In genomic region chr16:12303420-12303819, GRCm38 (mm10) we compare ENCODE assay signal across 14 mouse cellular contexts.
"Had no signal": no experiment of that assay in that cellular context is flagged by ENCODE, and none has a peak within 500 bp of the region (broad histone marks: within the 10 kb centered on the region; RNA-seq: fewer than 3 reads in every experiment).

No protein-coding gene starts in this region.

- H3K27me3 ChIP-seq: liver, embryonic 15.5 days; midbrain, embryonic 13.5 days; midbrain, embryonic 15.5 days; neural tube, embryonic 12.5 days had no signal

- H3K4me3 ChIP-seq: liver, embryonic 15.5 days; midbrain, embryonic 13.5 days; midbrain, embryonic 15.5 days; neural tube, embryonic 12.5 days had no signal

- DNase-seq: lung, adult 18-20 months; lung, embryonic 14.5 days; lung, postnatal 10 days; lung, postnatal 4 days; right cerebral cortex, postnatal 14 days; spleen, adult 18-20 months; thymus, adult 2 months; thymus, postnatal 25 days; thymus, postnatal 4 days had no signal

- ATAC-seq: midbrain, embryonic 13.5 days; midbrain, embryonic 15.5 days had no signal

- H3K9me3 ChIP-seq: liver, embryonic 15.5 days; midbrain, embryonic 13.5 days; midbrain, embryonic 15.5 days; neural tube, embryonic 12.5 days had no signal

- H3K27ac ChIP-seq: liver, embryonic 15.5 days; midbrain, embryonic 13.5 days; midbrain, embryonic 15.5 days; neural tube, embryonic 12.5 days had no signal

- H3K9ac ChIP-seq: liver, embryonic 15.5 days; lung, embryonic 14.5 days; midbrain, embryonic 13.5 days; midbrain, embryonic 15.5 days; neural tube, embryonic 12.5 days had no signal

- H3K4me2 ChIP-seq: liver, embryonic 15.5 days; lung, embryonic 14.5 days; midbrain, embryonic 11.5 days; midbrain, embryonic 13.5 days; midbrain, embryonic 15.5 days; neural tube, embryonic 12.5 days had no signal

- H3K36me3 ChIP-seq: liver, embryonic 15.5 days; midbrain, embryonic 13.5 days; midbrain, embryonic 15.5 days; neural tube, embryonic 12.5 days had no signal

- H3K4me1 ChIP-seq: midbrain, embryonic 13.5 days; midbrain, embryonic 15.5 days; neural tube, embryonic 12.5 days had no signal
